Mouse (Mus musculus) heart, postnatal 14 days (tissue): ENCODE measurements around the gene A230050P20Rik. TPM values are rescaled to one million over a fixed set of nuclear protein-coding genes. Genes with fewer than 3 reads are reported as not detected.
A peak's percentile ranks its signal among the peaks of the same experiment; 100 is the strongest.
"Not testable (repeated sequence)": the region's sequence is repeated elsewhere in the genome, so short reads cannot be mapped to it uniquely, and the experiment has no call there.

ENCODE experiments used
- DNase-seq, 2 experiments: peaks; one replicate each; pipeline ENCODE4 v3.0.0; 2021 to 2022
- intact Hi-C: fragments of 180-260 bp; cut with DNase I; formaldehyde crosslinking; loops from one replicate; pipeline ENCODE4 v1.15.1; 2025
- long read RNA-seq, 2 experiments: library from polyadenylated mRNA; stranded (forward); transcript quantifications; one replicate each; pipeline ENCODE4 v2.0.0; 2021
- total RNA-seq, 2 experiments: library from RNA; stranded (reverse); gene quantifications; 2 replicates each; pipeline ENCODE4 v1.2.3; 2021

The A230050P20Rik gene
- total RNA-seq, result 1 to 10 TPM; 4.6 to 5.0 TPM
- long read RNA-seq, experiment 1, partial matches to known transcripts, result 0 of 3 reads
- long read RNA-seq, experiment 1, other reads (novel, unspliced or antisense), result 3 of 3 reads
- long read RNA-seq, experiment 2, partial matches to known transcripts, result 1 of 1 reads
- long read RNA-seq, experiment 2, other reads (novel, unspliced or antisense), result 0 of 1 reads

DNA sequence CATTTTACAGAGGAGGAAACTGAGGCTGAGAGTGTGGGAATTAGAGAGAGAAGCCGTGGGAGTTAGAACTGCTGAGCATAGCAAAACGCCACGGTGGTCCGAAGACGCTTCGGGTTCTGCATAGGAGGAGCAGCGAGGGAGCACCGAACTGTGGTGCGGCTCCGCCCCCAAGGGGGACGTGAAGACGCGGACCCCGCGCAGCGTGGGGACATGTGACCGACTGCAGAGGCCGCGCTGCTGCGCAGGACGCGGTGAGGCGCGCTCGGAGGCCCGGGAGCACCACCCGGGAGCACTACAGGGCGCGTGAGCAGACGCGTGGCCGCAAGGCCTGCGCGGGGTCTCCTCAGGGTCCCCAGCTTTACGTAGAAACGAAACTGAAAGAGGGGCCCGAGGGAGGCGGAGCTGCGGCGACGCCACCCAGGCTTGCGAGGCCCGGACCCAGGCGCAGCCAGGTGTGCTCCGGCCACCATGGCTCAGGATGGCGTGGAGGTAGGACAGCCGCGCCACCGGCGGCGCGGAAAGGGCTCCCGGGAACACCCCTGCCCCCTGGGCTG is at the start of gene A230050P20Rik:
Gene A230050P20Rik (plus strand): TSS at position 195 of the 554 bp plus-strand sequence.
- DNase-seq, result peak; percentile 66 to 67
- intact Hi-C loops, result no loop called here

DNA sequence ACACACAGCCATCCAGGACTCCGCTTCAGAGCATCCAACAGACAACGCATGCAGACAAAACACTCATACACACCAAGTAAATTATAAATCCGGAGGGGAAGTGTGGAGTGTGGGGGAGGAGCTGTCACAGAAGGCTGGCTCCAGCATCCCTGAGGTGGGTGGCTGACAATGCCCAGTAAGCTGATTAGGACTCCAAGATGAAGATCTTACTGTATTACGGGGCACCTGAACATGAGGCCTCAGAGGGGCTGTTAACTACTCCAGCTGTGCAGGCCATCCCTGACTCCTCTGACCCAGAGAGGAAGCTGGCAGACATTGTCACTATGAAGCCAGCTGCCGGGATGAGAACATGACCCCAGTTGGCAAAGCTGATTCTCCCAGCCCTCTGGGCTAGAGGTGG is 48.4 kb upstream of the A230050P20Rik start:
- intact Hi-C loops, result no loop called here

DNA sequence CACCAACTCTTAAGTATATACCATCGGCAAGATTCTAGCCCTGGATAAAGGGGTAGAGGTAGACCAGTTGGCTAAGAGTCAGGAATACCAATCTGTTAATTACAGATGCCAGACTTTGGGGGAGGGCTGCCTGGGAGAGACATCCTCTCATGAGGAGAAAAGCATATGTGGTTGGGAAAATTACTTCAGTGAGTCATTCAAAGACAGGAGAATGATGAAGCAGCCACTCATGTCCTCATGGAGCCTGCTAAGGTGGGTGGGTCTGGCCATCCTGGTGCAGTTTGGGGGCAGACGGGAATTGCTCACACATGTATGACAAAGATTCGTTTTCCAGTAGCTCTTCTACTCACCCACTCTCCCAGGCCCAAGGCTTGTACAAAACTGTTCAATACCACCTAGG is 45.6 kb upstream of the A230050P20Rik start:
- intact Hi-C loops, result no loop called here
- DNase-seq, result no peak

More for the DNA sequence above, 48.4 kb upstream of the A230050P20Rik start:
- DNase-seq, result no peak

DNA sequence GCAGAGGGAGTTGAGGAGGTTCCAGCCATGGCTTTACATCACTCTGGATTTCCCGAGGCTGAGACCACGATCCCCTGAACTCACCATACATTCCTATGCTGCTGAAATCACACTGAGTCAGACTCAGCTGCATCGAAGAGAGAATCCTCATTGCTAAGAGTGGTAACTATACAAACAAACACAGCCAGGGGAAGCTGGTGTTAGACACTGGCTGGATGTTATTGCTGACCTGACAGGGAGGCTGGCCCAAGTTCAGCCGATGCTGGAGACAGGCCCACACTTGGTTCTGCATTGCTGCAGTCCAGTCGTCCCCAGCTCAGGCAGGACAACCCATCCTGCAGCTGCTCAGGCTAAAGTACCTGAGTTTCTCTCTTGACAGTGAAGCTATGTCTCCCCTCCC is 42.7 kb upstream of the A230050P20Rik start:
- peak; percentile 32 to 45 for DNase-seq

DNA sequence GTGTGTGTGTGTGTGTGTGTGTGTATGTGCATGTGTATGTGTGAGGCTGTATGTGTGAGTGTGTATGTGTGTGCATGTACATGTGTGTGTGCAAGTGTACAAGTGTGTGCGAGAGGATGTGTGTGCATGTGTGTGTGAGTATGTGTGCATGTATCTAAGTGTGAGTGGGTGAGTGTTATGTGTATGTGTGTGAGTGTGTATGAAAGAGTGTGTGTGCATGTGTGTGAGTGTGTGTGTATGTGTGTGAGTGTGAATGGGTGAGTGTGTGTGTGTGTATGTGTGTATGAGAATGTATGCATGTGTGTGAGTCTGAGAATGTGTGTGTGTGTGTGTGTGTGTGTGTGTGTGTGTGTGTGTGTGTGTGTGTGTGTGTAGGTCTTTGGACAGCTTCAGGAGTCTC is 40.3 kb upstream of the A230050P20Rik start:
- intact Hi-C loops, result no loop called here
- DNase-seq, result no peak

More for the DNA sequence above, 42.7 kb upstream of the A230050P20Rik start:
- intact Hi-C loops, result no loop called here

DNA sequence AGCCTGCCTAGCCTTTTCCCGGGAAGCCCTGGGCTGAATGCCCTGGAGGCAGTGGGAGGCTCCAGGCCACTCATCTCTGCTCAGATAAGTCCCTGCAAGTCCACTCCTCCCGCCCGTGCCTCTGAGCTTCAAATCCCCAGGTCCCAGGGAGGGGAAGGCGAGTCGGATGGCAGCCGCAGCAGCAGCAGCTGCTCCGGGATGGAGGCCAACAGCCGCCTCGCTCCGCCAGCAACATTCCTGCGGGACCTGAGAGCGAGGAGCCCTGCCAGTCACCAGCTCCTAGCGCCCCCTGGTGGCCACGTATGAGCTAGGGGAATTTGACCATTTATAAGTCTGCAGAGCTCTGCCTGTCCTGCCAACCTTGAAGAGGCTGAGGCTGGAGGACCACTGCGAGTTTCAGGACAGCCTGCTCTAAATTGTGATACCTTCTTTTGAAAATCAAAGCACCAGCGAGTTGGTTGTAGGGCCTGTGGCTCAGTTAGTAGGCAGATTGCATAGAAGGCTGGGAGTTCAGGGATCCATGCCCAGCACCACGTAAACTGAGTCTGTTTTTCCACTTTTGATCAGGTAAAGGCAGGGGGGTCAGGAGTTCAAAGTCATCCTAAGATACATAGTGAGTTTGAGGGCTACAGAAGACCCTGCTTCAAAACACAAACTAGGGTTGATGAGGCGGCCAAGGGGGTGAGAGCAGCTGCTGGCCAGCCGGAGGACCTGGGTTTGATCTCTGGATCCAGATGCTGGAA is 37.4 kb upstream of the A230050P20Rik start:
- intact Hi-C loops, result loop anchor here (1.0 to 10.0 kb wide), 3 partner anchors 91 to 366 kb away; partner anchors contain the start of gene Zfp26
- peak; percentile 98 to 99 for DNase-seq

DNA sequence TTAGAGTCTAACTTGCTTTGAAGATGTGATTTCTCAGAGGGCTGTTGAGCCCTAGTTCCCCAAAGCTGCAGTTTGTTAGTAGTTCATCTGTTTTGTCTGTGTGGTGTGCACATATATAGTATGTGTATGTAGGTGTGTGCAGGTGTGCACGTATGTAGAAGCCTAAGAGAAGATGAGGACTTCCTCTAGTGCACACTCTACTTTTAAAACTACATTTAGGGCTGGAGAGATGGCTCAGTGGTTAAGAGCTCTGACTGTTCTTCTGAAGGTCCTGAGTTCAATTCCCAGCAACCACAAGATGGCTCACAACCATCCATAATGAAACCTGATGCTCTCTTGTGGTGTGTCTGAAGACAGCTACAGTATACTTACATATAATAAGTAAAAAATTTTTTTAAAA is 33.6 kb upstream of the A230050P20Rik start:
- intact Hi-C loops, result loop anchor here (5.0 to 10.0 kb wide), 2 partner anchors 173 to 370 kb away; partner anchors contain the start of gene Zfp26
- no peak for DNase-seq

DNA sequence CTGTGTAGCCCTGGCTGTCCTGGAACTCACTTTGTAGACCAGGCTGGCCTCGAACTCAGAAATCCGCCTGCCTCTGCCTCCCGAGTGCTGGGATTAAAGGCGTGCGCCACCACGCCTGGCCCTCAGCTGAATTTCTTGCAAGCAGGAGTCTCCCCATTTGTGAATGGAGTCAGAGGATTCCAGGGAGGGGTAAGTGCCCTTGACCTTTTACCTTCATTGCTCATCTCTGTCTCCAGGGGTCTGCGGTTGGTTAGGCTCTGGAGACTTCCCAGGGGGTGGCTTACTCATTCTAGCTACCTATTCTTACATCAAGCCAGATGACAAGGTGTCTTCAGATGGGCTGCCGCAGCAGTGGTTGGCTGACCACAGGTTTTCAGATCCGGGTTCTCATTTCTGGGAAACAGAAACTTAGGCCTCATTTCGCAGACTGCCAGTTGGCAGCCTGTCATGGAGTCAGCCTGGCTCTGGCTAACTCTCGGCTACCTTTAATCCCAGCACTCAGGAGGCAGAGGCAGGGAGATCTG is 32.9 kb upstream of the A230050P20Rik start:
- intact Hi-C loops, result loop anchor here (10.0 kb wide), 1 partner anchor 371 kb away; the partner anchor contains the start of gene Zfp26
- not testable (repeated sequence) for DNase-seq

DNA sequence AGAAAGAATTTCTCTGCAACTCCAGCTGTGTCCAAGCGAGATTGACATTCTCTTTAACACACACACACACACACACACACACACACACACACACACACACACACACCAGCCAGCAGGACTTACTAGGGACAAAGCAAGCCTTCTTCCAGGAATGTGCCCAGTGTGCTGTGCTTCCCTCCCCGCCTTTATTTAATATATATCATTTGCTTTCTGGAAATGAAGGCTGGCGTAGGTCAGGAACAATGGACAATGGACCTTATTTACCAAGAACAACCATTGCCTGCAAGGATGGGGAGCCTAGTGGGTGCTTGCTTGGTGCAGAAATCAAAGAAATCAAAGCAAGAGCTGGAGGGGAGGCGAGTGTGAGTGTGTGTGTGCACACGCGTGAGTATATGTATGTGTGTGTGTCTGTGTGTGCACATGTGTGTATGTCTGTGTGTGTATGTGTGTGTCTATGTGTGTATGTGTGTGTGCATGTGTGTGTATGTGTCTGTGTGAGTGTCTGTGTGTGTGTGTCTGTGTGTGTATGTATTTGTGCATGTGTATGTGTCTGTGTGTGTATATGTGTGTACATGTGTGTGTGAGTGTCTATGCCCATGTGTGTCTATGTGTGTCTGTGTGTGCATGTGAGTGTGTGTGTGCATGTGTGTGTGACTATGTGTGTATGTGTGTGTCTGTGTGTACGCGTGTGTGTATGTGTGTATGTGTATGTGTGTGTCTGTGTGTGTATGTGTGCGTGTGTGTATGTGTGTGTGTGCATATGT is 31.1 kb upstream of the A230050P20Rik start:
- DNase-seq, result no peak
- intact Hi-C loops, result loop anchor here (10.0 kb wide), 1 partner anchor 373 kb away; the partner anchor contains the start of gene Zfp26

DNA sequence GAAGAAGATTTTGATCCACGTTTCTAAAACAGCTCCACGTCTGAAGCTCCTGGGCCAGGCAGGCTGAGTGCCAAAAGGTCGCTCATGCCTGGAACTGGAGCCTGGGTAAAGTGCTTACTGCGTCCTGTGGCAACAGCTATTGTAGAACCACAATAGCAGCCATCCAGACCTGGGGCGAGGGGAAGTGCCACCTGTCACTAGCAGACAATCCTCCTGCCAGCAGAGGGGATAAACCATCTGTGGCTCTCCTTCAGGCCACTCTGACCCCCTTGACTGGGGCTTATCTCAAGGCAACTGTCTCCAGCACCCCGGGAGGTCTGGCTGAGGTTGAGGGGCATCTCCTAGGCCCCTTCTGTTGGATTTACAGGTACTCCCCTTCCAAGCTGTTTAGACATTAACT is 29.5 kb upstream of the A230050P20Rik start:
- intact Hi-C loops, result loop anchor here (10.0 kb wide), 1 partner anchor 374 kb away; the partner anchor contains the start of gene Zfp26
- no peak for DNase-seq

DNA sequence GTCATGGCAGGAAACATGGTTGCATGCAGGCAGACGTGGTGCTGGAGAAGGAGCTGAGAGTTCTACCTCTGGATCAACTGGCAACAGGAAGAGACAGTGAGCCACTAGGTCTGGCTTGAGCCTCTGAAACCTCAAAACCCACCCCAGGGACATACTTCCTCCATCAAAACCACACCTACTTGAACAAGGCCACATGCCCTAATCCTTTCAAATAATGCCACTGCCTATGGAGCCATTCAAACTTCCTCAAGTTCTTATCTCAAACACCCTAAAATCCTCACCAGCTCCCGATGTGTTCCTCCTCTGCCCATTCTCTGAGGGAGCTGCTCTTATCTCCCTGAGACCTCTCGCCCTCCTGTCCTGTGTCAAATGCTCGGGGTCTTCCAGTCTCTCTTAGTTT is 26.2 kb upstream of the A230050P20Rik start:
- intact Hi-C loops, result no loop called here
- no peak for DNase-seq

DNA sequence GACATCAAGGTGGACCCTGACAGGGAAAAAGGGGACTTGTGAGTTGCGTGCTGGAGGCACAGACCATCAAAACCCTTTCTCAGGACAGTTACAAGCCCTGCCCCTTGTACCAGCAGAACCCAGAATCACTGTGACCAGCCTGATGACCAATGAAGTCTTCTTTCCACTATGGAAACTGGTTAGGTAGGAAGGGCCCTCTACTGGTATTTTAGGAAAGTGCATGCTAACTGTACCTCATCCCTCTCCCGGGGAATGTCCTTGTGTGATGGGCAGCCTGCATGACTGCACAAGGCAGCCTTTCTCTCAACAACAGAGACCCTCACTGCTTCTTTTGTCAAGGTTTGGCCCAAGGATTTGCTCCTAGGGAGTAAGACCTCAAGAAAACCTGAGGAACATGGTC is 25.8 kb upstream of the A230050P20Rik start:
- peak in 1 of 2 experiments; percentile 28 for DNase-seq
- intact Hi-C loops, result no loop called here

DNA sequence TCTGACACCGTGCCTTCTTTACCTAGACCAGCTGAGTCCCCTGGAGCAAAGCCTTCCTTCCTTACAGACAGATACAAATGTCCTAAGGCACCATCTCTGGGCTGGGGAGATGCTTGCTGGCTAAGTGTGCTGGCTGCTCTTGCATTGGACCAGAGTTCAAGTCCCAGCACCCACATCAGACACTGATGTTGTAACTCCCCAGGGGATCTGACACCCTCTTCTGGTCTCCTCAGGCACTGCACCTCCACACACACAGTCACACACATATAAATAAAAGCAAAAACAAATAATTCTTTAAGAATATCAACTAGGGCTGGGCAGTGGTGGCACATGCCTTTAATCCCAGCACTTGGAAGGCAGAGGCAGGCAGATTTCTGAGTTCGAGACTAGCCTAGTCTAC is 18.3 kb upstream of the A230050P20Rik start:
- DNase-seq, result no peak
- intact Hi-C loops, result no loop called here

DNA sequence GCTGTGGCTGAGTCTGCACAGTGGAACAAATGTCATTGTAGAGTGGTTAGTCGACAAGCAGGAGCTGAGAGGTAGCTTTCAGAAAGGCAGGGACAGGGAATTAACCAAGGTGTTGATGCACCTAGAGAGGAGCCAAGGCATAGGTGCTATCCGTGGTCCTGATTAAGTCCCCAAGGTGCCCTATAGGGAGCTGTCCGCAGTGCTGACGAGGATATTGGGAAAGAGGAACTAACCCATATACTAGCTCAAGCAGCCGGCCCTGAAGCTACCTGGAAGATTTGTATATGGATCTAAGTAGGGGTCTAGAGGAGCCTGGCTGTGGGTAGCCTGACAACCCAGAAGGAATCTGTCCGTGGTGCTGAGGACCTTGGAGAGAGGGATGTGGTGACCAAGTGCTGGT is 11.3 kb upstream of the A230050P20Rik start:
- DNase-seq, result peak; percentile 44 to 70
- intact Hi-C loops, result no loop called here

DNA sequence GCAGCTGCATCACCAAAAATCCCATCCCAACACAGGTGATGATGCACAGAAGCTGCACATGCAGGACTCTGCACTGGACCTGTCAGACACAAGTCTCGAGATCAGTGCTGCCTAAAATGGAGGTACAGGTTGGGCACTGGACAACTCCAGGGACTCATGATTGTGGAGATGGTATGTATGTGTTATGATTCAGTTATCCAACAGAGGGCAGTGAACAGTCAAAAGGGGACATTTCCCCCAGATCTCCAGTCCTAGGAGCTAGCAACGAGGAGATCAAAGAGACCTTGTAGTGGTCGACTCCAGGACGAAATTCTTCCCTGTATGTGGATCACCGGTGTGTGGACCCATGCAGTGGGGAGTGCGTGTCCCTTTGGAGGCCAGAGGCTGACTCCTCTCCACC is 8.5 kb upstream of the A230050P20Rik start:
- intact Hi-C loops, result no loop called here
- DNase-seq, result no peak

DNA sequence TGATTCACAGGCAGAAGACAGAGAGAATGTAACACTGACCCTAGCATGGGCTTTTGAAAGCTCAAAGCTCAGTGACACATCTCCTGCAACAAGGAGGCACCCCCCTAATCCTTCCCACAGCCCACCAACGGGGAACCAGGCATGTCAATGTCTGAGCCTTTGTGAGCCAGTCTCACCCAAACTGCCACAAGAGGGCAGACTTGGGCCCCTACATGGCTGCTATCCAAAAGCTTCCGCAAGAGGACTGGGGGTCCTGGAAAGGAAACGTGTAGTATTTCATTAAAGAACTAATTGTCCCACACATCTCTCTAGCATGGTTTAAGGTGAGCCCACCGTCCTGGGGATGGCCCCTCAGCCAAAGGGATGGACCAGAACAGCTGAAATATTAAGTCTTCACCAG is 6.6 kb upstream of the A230050P20Rik start:
- DNase-seq, result peak in 1 of 2 experiments; percentile 37
- intact Hi-C loops, result no loop called here

DNA sequence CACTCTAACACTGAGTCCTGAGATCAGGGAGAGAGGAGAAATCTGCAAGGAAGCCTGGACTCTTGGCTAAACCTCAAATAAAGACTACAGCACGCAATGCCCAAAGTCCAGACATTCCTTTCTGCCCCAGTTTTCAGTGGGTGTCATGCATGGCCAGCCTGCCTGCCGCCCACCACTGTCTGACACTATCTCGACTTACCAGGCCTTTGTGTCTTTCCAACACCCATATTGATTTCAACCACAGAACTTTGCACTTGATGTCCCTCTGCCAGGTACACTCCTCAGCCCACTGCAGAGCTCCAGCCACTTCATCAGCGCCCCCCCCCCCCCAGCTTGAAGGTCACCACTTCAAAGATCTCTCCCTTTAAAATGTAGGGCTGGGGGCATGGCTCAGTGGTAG is 6.2 kb upstream of the A230050P20Rik start:
- no peak for DNase-seq
- intact Hi-C loops, result no loop called here

DNA sequence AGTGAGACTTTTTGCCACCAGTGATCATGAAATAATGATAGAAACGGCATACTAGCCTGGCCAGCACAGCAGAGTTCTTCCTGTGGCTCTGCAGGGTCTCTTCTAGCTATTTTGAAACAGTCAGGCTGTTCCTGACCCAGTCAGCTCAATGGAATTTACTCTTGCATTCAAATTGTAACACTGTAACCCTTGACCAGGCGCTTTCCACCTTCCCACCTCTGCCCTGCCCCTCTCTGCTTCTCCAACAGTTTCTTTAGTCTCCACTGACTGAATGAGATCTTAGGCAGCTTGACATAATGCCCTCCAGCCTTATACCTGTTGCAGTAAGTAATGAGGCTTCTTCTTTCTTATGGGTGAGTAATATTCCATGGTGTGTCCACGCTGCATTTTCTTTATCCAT is 1.6 kb upstream of the A230050P20Rik start:
- intact Hi-C loops, result no loop called here

DNA sequence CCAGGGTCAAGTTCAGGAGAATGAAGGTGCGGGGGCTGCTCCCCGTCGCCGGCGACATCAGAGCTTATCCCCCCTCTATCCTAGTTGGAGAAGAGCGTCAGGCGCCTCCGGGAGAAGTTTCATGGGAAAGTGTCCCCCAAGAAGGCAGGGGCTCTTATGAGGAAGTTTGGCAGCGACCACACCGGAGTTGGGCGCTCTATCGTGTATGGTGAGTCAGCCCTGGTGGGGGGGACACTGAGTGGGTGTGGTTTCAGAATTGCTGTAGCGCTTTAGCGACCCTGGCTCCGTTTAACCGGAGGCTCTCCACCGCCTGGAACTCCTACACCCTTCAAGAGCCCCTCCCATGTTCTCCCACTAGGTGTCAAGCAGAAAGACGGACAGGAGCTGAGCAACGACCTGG is 804 bp downstream of the A230050P20Rik start:
- no peak for DNase-seq

More for the DNA sequence above, 1.6 kb upstream of the A230050P20Rik start:
- no peak for DNase-seq

More for the DNA sequence above, 804 bp downstream of the A230050P20Rik start:
- intact Hi-C loops, result no loop called here
